Mouse (Mus musculus): ENCODE measurements at regions not wholly inside any gene's neighbourhood (a gene's known extent, or its start where the extent isn't known, plus 50 kb on each side); places are given as distances from the start of the nearest gene placed in this dataset.
A peak's percentile ranks its signal among the peaks of the same experiment; 100 is the strongest.

DNA sequence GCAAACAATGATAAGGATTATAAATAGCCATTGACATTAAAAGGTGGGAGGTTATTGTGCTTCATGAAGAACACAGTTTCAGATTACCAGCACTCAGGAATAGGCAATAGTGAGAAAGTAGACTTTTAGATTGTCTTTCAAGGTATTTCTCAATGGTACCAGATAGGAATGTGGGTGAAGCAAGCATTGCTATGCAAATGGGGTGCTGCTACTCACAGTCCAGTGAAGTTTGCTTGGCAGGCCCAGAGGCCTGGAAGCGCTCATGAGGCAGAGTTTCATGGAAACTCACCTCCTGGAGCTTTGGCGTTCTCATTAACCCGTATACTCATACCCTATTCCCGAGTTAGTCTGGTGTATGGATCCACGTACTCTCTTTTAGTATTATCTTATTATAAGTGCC lies 793.5 kb downstream of the Nova1 start:
- Histone ChIP-seq H3K36me3 (ENCODE audit: control insufficient read depth, insufficient read depth, low read length) (no peaks in the 10 kb centered on the region), H3K27ac (ENCODE audit: low read length) (no peak overlapping the region), H3K4me1 (ENCODE audit: control insufficient read depth, insufficient read depth, low read length) (no peaks in the 10 kb centered on the region), H3K4me2 (ENCODE audit: low read depth, low read length) (no peak overlapping the region), H3K9me3 (ENCODE audit: control insufficient read depth, low read length) (no peaks in the 10 kb centered on the region), H3K27me3 (replicated peaks; ENCODE audit: control insufficient read depth, insufficient read depth, low read length) (no peaks in the 10 kb centered on the region), H3K9ac (ENCODE audit: low read depth, low read length) (no peak overlapping the region), H3K4me3 (ENCODE audit: low read length) (no peak overlapping the region)
- 80% methylated on average over 5 of the region's 5 CpGs for WGBS
- ATAC-seq, result no peak

DNA sequence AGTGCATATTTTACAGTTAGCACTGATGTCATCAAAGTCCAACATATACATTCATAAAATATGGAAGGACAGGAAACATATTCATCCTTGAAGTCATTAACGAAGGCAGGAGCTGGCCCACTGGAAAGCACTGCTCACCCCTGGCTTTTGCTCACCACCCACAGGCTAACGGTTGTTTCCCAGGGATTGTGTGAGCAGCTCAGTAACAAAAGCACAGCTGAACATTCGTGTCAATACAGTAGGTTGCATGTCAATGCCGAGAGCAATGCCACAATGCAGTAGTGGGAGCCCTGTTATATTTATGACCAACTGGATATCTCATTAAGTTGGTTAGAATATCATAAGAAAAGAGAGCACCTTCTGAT lies 797.2 kb downstream of the Nova1 start:
- Histone ChIP-seq H3K27ac (ENCODE audit: low read length) (no peak overlapping the region), H3K27me3 (replicated peaks; ENCODE audit: control insufficient read depth, insufficient read depth, low read length) (no peaks in the 10 kb centered on the region), H3K4me3 (ENCODE audit: low read length) (no peak overlapping the region), H3K36me3 (ENCODE audit: control insufficient read depth, insufficient read depth, low read length) (no peaks in the 10 kb centered on the region), H3K4me2 (ENCODE audit: low read depth, low read length) (no peak overlapping the region), H3K9ac (ENCODE audit: low read depth, low read length) (no peak overlapping the region), H3K9me3 (ENCODE audit: control insufficient read depth, low read length) (no peaks in the 10 kb centered on the region), H3K4me1 (ENCODE audit: control insufficient read depth, insufficient read depth, low read length) (no peaks in the 10 kb centered on the region)
- 66% methylated on average over 4 of the region's 4 CpGs for WGBS
- no peak for ATAC-seq

DNA sequence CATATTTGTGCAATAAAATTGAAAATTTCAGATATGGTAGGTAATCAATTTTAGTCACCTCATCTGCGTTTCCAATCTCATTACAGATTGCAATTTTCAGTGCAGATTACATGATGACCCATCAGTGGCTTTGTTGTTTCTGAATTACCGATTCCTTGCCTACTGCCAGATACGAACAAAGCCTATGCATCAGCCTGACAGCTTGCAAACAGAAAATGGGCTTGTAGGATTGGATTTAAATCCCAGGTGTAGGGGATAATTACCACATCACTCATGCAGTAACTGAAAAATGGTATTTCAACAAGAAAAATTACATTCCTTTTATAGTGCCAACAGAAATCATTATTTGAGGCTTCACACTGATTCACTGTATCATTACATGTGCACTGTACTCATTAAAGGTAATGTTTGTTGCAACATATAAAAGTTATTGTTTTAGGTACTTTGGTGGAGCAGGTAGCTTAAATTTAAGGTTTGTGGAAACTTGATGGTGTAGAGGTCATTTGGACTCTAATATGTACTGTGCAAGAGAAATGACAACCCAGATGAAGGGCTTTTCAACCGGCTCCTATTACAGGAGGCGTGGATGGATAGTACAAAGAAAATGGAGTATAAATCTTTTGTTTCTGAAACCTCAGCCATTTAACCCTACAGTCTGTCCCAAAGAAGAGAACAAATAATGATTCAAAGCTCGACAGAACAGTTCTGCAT lies 797.7 kb downstream of the Nova1 start:
- 79% methylated on average over 6 of the region's 6 CpGs for WGBS
- no peak overlapping the region for H3K4me2 ChIP-seq (ENCODE audit: low read depth, low read length)
- no peaks in the 10 kb centered on the region for H3K36me3 ChIP-seq (ENCODE audit: control insufficient read depth, insufficient read depth, low read length)
- no peak overlapping the region for H3K9ac ChIP-seq (ENCODE audit: low read depth, low read length)
- H3K4me3 ChIP-seq (ENCODE audit: low read length), result no peak overlapping the region
- H3K27ac ChIP-seq (ENCODE audit: low read length), result no peak overlapping the region
- ATAC-seq, result no peak
- H3K27me3 ChIP-seq (replicated peaks; ENCODE audit: control insufficient read depth, insufficient read depth, low read length), result no peaks in the 10 kb centered on the region
- H3K4me1 ChIP-seq (ENCODE audit: control insufficient read depth, insufficient read depth, low read length), result no peaks in the 10 kb centered on the region
- H3K9me3 ChIP-seq (ENCODE audit: control insufficient read depth, low read length), result no peaks in the 10 kb centered on the region

DNA sequence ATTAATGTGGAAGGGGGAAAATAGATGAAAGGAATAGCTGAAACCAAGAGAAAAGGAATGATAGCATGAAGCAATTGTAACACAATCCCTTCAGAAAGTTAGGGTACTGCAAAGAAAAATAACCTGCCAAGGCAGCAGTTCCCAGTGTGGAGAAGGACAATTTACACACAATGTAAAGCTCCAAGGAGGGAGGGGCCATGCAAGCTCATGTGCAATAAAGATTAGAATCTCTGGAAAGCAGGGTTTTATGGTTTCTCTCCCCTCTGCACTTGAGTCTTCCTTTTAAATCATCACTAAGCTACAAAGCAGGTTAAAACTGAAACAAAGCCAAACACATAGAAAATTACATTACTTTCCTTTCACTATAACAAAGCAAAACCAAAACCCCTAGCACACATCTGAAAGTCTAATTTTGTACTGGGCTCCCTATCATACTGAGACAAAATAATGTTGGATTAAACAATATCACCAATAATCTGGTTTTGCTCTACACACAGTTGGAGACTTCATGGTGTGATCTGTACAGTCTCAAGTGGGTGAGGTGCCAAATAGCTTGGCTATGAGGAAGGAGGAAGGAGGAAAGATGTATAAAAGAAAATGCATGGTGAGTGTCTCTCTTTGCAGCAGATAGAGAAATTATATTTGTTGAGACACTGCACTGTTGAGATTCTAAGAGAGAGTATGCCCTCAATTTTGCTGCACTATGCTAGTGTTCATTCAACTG lies 840.9 kb downstream of the Nova1 start:
- Histone ChIP-seq H3K4me1 (ENCODE audit: control insufficient read depth, insufficient read depth, low read length) (no peaks in the 10 kb centered on the region), H3K9me3 (ENCODE audit: control insufficient read depth, low read length) (no peaks in the 10 kb centered on the region), H3K4me3 (ENCODE audit: low read length) (no peak overlapping the region), H3K36me3 (ENCODE audit: control insufficient read depth, insufficient read depth, low read length) (no peaks in the 10 kb centered on the region), H3K27ac (ENCODE audit: low read length) (no peak overlapping the region), H3K4me2 (ENCODE audit: low read depth, low read length) (no peak overlapping the region), H3K9ac (ENCODE audit: low read depth, low read length) (no peak overlapping the region), H3K27me3 (replicated peaks; ENCODE audit: control insufficient read depth, insufficient read depth, low read length) (no peaks in the 10 kb centered on the region)
- peak; percentile 91 for ATAC-seq

DNA sequence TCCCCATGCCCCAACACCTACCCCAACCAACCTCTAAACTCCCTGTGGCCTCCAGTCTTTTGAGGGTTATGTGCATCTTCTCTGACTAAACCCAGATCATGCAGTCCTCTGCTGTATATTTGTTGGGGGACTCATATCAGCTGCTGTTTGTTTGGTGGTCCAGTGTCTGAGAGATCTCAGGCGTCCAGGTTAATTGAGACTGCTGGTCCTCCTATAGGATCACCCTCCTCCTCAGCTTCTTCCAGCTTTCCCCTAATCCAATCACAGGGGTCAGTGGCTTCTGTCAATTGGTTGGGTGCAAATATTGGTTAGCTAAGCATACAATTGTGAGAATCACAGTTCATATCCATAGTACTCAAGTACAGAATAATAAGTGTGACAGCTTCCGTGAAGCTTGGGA lies 842.9 kb downstream of the Nova1 start:
- Histone ChIP-seq H3K9me3 (ENCODE audit: control insufficient read depth, low read length) (no peaks in the 10 kb centered on the region), H3K27ac (ENCODE audit: low read length) (no peak overlapping the region), H3K9ac (ENCODE audit: low read depth, low read length) (no peak overlapping the region), H3K36me3 (ENCODE audit: control insufficient read depth, insufficient read depth, low read length) (no peaks in the 10 kb centered on the region), H3K4me3 (ENCODE audit: low read length) (no peak overlapping the region), H3K4me1 (ENCODE audit: control insufficient read depth, insufficient read depth, low read length) (no peaks in the 10 kb centered on the region), H3K4me2 (ENCODE audit: low read depth, low read length) (no peak overlapping the region), H3K27me3 (replicated peaks; ENCODE audit: control insufficient read depth, insufficient read depth, low read length) (no peaks in the 10 kb centered on the region)
- no peak for ATAC-seq
- 87% methylated on average over 2 of the region's 2 CpGs for WGBS

DNA sequence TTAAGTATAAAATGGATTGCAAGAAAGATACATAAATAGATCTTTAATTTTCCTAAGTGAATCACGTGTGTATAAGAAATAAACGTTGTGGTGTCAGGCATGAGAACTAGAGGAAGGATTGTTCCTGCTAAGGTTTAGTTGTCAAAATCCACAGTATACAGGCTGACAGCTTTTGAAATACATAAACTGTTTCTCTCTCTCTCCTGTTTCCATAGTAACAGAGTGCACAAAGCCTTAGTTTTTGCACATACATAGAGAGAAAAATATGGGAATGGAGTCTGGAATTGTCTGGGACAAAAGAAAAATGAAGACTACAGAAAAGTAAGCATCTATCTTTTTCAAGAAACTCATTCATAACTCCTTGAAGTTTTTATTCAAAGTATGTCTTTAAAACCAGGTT lies 848.3 kb downstream of the Nova1 start:
- no peaks in the 10 kb centered on the region for H3K27me3 ChIP-seq (replicated peaks; ENCODE audit: control insufficient read depth, insufficient read depth, low read length)
- 47% methylated on average over 2 of the region's 2 CpGs for WGBS
- no peak for ATAC-seq

DNA sequence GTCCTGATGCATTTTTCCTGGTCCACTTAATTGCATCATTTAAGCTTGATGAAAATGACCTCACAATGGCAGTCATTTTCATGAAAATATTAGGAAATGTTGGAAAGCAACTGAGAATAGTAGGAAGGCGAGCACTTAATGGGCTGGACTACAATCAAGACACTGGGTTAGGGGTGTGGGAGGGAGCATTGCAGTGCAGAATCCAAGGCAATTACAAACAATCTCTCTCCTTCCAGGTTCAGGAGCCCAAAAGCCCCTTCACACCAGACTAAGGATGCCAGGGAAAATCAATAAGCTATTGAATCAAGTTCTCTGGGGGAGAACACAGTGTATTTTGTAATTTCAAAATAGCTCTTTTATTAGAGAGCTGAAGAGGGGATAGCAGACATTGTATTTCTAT lies 848.8 kb downstream of the Nova1 start:
- Histone ChIP-seq H3K4me3 (ENCODE audit: low read length) (no peak overlapping the region), H3K9me3 (ENCODE audit: control insufficient read depth, low read length) (no peaks in the 10 kb centered on the region), H3K27me3 (replicated peaks; ENCODE audit: control insufficient read depth, insufficient read depth, low read length) (no peaks in the 10 kb centered on the region), H3K36me3 (ENCODE audit: control insufficient read depth, insufficient read depth, low read length) (no peaks in the 10 kb centered on the region), H3K4me1 (ENCODE audit: control insufficient read depth, insufficient read depth, low read length) (no peaks in the 10 kb centered on the region), H3K4me2 (ENCODE audit: low read depth, low read length) (no peak overlapping the region), H3K9ac (ENCODE audit: low read depth, low read length) (no peak overlapping the region), H3K27ac (ENCODE audit: low read length) (no peak overlapping the region)
- 68% methylated on average over 1 of the region's 1 CpGs for WGBS
- ATAC-seq, result no peak

More for the DNA sequence above, 848.3 kb downstream of the Nova1 start:
- no peaks in the 10 kb centered on the region for H3K4me1 ChIP-seq (ENCODE audit: control insufficient read depth, insufficient read depth, low read length)
- no peaks in the 10 kb centered on the region for H3K9me3 ChIP-seq (ENCODE audit: control insufficient read depth, low read length)
- no peak overlapping the region for H3K4me2 ChIP-seq (ENCODE audit: low read depth, low read length)
- no peak overlapping the region for H3K4me3 ChIP-seq (ENCODE audit: low read length)
- no peak overlapping the region for H3K9ac ChIP-seq (ENCODE audit: low read depth, low read length)
- H3K27ac ChIP-seq (ENCODE audit: low read length), result no peak overlapping the region
- H3K36me3 ChIP-seq (ENCODE audit: control insufficient read depth, insufficient read depth, low read length), result no peaks in the 10 kb centered on the region

DNA sequence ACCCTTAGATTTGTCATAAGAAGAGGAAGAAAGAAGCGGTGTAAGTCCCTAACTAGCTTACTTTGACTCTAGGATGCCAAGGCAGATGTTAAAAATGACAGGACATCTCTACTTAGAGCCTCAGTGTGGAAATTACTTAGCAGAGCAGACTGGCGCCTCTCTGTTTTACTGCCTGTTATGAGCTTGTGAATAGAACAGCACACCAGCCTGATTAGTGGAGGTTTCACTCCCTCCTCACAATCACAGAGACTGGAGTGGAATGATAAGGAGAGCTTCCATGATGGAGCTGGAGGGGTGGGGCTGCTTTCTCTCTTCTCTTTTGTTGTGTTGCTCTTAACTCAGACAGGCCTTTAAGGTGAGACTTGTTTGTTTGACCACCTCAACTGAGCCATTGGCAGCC lies 871.8 kb downstream of the Nova1 start:
- WGBS, result 40% methylated on average over 2 of the region's 2 CpGs
- Histone ChIP-seq H3K4me3 (ENCODE audit: low read length) (no peak overlapping the region), H3K36me3 (ENCODE audit: control insufficient read depth, insufficient read depth, low read length) (no peaks in the 10 kb centered on the region), H3K27me3 (replicated peaks; ENCODE audit: control insufficient read depth, insufficient read depth, low read length) (no peaks in the 10 kb centered on the region), H3K9ac (ENCODE audit: low read depth, low read length) (no peak overlapping the region), H3K9me3 (ENCODE audit: control insufficient read depth, low read length) (no peaks in the 10 kb centered on the region), H3K4me1 (ENCODE audit: control insufficient read depth, insufficient read depth, low read length) (no peaks in the 10 kb centered on the region), H3K27ac (ENCODE audit: low read length) (no peak overlapping the region), H3K4me2 (ENCODE audit: low read depth, low read length) (no peak overlapping the region)
- ATAC-seq, result no peak

DNA sequence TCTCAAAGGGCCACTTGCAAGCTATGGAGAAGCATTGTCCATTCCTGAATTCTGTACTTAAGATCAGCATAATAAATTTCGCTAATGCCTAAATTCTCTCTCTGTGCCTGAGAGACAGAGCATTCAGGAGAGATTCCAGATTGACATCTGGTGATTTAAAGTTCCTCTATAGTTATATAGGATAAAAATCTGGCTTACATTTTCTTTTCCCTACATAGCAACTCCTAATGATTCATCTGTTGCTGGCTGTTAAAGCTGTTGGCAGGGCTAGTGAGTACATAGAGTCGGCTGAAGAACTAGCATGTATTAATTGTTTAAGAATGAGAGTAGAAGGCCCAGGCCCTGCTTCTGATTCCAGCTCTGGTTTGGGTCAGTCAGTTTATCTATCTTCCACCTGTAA lies 870.0 kb upstream of the Stxbp6 start:
- Histone ChIP-seq H3K4me2 (ENCODE audit: low read depth, low read length) (no peak overlapping the region), H3K9me3 (ENCODE audit: control insufficient read depth, low read length) (no peaks in the 10 kb centered on the region), H3K27me3 (replicated peaks; ENCODE audit: control insufficient read depth, insufficient read depth, low read length) (no peaks in the 10 kb centered on the region), H3K4me3 (ENCODE audit: low read length) (no peak overlapping the region), H3K36me3 (ENCODE audit: control insufficient read depth, insufficient read depth, low read length) (no peaks in the 10 kb centered on the region), H3K27ac (ENCODE audit: low read length) (no peak overlapping the region), H3K4me1 (ENCODE audit: control insufficient read depth, insufficient read depth, low read length) (no peaks in the 10 kb centered on the region), H3K9ac (ENCODE audit: low read depth, low read length) (no peak overlapping the region)
- ATAC-seq, result no peak
- 73% methylated on average over 2 of the region's 2 CpGs for WGBS

DNA sequence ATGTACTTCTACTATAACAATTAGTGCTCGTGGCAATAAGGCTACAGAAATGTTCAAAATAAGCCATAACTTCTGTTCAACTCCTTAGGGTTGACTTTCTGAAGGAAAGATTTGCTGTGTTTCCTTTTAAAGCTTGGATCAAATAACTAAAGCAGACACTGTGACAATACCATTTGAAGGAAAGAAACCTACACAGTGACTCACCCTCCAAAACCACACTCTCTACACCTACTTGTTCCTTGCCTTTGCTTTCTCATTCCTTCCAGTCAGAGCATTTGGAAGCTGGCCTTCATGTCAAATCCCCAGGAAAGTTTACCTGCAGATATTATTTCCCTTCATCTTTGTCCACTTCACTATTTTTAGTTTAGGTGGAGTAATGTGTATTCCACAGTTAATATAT lies 867.9 kb upstream of the Stxbp6 start:
- H3K4me3 ChIP-seq (ENCODE audit: low read length), result no peak overlapping the region
- no peak for ATAC-seq
- no peaks in the 10 kb centered on the region for H3K9me3 ChIP-seq (ENCODE audit: control insufficient read depth, low read length)
- no peaks in the 10 kb centered on the region for H3K36me3 ChIP-seq (ENCODE audit: control insufficient read depth, insufficient read depth, low read length)
- no peak overlapping the region for H3K27ac ChIP-seq (ENCODE audit: low read length)
- H3K4me2 ChIP-seq (ENCODE audit: low read depth, low read length), result no peak overlapping the region
- H3K9ac ChIP-seq (ENCODE audit: low read depth, low read length), result no peak overlapping the region
- 56% methylated on average over 1 of the region's 1 CpGs for whole genome bisulfite sequencing
- no peaks in the 10 kb centered on the region for H3K27me3 ChIP-seq (replicated peaks; ENCODE audit: control insufficient read depth, insufficient read depth, low read length)
- no peaks in the 10 kb centered on the region for H3K4me1 ChIP-seq (ENCODE audit: control insufficient read depth, insufficient read depth, low read length)
